Mouse (Mus musculus): ENCODE measurements around the gene Sh3kbp1. TPM values are rescaled to one million over a fixed set of nuclear protein-coding genes. Genes with fewer than 3 reads are reported as not detected.

Sh3kbp1 gene
- total and polyA plus RNA-seq, 3 experiments: 45.4 to 85.8 (median 48.2) TPM

DNA sequence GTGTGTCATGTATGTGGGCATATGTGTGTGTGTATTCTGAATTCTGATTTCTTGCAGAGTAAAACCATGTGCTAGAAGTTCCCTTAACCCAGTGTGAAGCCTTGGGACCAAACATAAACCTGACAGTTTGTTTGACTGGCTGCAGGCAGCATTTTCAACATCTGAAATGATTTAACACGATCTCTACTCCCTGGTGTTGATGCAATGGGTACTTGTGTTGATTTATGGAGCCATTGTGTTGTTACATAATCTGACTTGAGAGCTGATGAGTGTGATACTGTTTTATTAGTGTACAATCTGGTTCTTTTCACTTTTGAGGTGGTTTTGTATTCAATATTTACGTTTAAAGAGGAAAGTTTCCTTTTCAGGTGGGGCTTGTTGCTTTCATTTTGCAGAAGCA, 204.1 kb downstream of the Sh3kbp1 start:
- in situ Hi-C loops (cut with MboI; ENCODE audit: low pct_ligation_motif_present, low pct_unique_long_range_greater_than_20kb, low sequenced_read_pairs): no loop called here
- TF ChIP-seq MYC (IDR thresholded peaks at IDR 0.05; ENCODE audit: low read depth, low read length): no peak
- TF ChIP-seq HCFC1 (IDR thresholded peaks at IDR 0.05; ENCODE audit: low read depth, low read length): no peak
- no peak for TF ChIP-seq IRF4 (IDR thresholded peaks at IDR 0.05; ENCODE audit: low read depth, low read length)
- no peak for TF ChIP-seq UBTF (IDR thresholded peaks at IDR 0.05; ENCODE audit: low read depth, low read length)
- no peak for TF ChIP-seq RCOR1 (conservative IDR thresholded peaks at IDR 0.05; ENCODE audit: low read depth, low read length)
- TF ChIP-seq POLR2AphosphoS2 (IDR thresholded peaks at IDR 0.05; ENCODE audit: low read depth, low read length): no peak
- TF ChIP-seq ZC3H11A (IDR thresholded peaks at IDR 0.05; ENCODE audit: low read depth, low read length): no peak
- no peak for TF ChIP-seq POLR2A (IDR thresholded peaks at IDR 0.05; ENCODE audit: low read depth, low read length)
- TF ChIP-seq CHD2 (IDR thresholded peaks at IDR 0.05; ENCODE audit: low read length): no peak
- TF ChIP-seq USF2 (conservative IDR thresholded peaks at IDR 0.05; ENCODE audit: low read depth, low read length): no peak
- dilution Hi-C loops (cut with MboI; ENCODE audit: extremely low pct_ligation_motif_present, extremely low pct_unique_long_range_greater_than_20kb, low sequenced_read_pairs): no loop called here
- H3K36me3 ChIP-seq (replicated peaks in 1 of 2; ENCODE audit: control insufficient read depth in 1 of 2, insufficient read depth in 1 of 2, low read length in 1 of 2): peaks cover 0 to 12% of the 10 kb centered on the region in 2 experiments
- no peaks in the 10 kb centered on the region for H3K27me3 ChIP-seq (replicated peaks)
- H3K4me2 ChIP-seq (ENCODE audit: insufficient read depth, low read depth, poor library complexity, severe bottlenecking): no peak overlapping the region
- H3K79me2 ChIP-seq (replicated peaks; ENCODE audit: control insufficient read depth, extremely low read depth, insufficient read depth, poor library complexity, severe bottlenecking): no peaks in the 10 kb centered on the region
- H3K4me1 ChIP-seq (ENCODE audit: control insufficient read depth in 1 of 2, insufficient read depth in 2 of 2): peaks cover 0 to 12% of the 10 kb centered on the region in 2 experiments; a peak in 2 of 4 replicates
- no peak overlapping the region for H3K9ac ChIP-seq (ENCODE audit: insufficient read depth, low read depth)
- DNase-seq (ENCODE audit: extremely low read depth): no peak
- no peak overlapping the region for H3K4me3 ChIP-seq (replicated peaks in 1 of 3; ENCODE audit: low read depth in 2 of 3, low read length in 2 of 3, poor library complexity in 1 of 3)
- no peak overlapping the region for H3K27ac ChIP-seq (ENCODE audit: insufficient read depth, low read depth)
- no peaks in the 10 kb centered on the region for H3K9me3 ChIP-seq (replicated peaks; ENCODE audit: low read length)

DNA sequence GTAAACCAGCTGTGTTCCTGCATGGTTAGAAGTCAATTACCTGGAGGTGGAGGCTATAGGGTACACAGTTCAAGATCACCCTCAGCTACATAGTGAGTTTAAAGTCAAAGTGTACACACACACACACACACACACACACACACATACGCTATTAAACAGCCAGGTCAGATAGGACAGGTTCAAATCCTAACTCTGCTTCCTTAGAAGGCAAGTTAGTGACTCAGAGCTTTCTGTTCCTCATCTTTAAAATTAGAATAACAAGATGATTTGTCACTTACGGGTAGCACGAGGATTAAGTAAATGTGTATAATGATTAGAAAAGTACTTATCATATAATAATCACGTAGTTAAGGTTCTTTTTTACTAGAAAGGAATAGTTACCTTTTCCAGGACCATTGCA, 208.2 kb downstream of the Sh3kbp1 start:
- no peaks in the 10 kb centered on the region; the same call in 1 of the 2 replicates for H3K79me2 ChIP-seq (replicated peaks; ENCODE audit: control insufficient read depth, extremely low read depth, insufficient read depth, poor library complexity, severe bottlenecking)
- DNase-seq (ENCODE audit: extremely low read depth): peak; percentile 9
- peaks cover 0 to 2% of the 10 kb centered on the region in 2 experiments for H3K36me3 ChIP-seq (replicated peaks in 1 of 2; ENCODE audit: control insufficient read depth in 1 of 2, insufficient read depth in 1 of 2, low read length in 1 of 2)
- dilution Hi-C loops (cut with MboI; ENCODE audit: extremely low pct_ligation_motif_present, extremely low pct_unique_long_range_greater_than_20kb, low sequenced_read_pairs) (no loop called here), in situ Hi-C loops (cut with MboI; ENCODE audit: low pct_ligation_motif_present, low pct_unique_long_range_greater_than_20kb, low sequenced_read_pairs) (no loop called here)
- no peak overlapping the region for H3K4me3 ChIP-seq (replicated peaks in 1 of 3; ENCODE audit: low read depth in 2 of 3, low read length in 2 of 3, poor library complexity in 1 of 3)
- no peaks in the 10 kb centered on the region for H3K9me3 ChIP-seq (replicated peaks; ENCODE audit: low read length)
- H3K4me2 ChIP-seq (ENCODE audit: insufficient read depth, low read depth, poor library complexity, severe bottlenecking): no peak overlapping the region
- no peak overlapping the region for H3K9ac ChIP-seq (ENCODE audit: insufficient read depth, low read depth)
- TF ChIP-seq ZNF384 (IDR thresholded peaks at IDR 0.05; ENCODE audit: low read depth, low read length) (no peak), NELFE (IDR thresholded peaks at IDR 0.05; ENCODE audit: low read depth, low read length) (no peak), TBP (conservative IDR thresholded peaks at IDR 0.05; ENCODE audit: low read depth, low read length) (no peak), UBTF (IDR thresholded peaks at IDR 0.05; ENCODE audit: low read depth, low read length) (no peak), BHLHE40 (IDR thresholded peaks at IDR 0.05; ENCODE audit: low read depth, low read length) (no peak), RAD21 (IDR thresholded peaks at IDR 0.05; ENCODE audit: low read depth, low read length) (no peak), MXI1 (IDR thresholded peaks at IDR 0.05; ENCODE audit: low read depth, low read length) (no peak), SMC3 (IDR thresholded peaks at IDR 0.05; ENCODE audit: low read depth, low read length) (no peak), TCF12 (IDR thresholded peaks at IDR 0.05; ENCODE audit: low read depth, low read length) (no peak), JUND (conservative IDR thresholded peaks at IDR 0.05; ENCODE audit: low read depth, low read length) (no peak), IRF4 (IDR thresholded peaks at IDR 0.05; ENCODE audit: low read depth, low read length) (no peak), USF2 (conservative IDR thresholded peaks at IDR 0.05; ENCODE audit: low read depth, low read length) (no peak), MEF2A (IDR thresholded peaks at IDR 0.05; ENCODE audit: borderline replicate concordance, low read depth, low read length) (no peak), E2F4 (IDR thresholded peaks at IDR 0.05; ENCODE audit: insufficient replicate concordance, low read depth, low read length) (no peak), NRF1 (IDR thresholded peaks at IDR 0.05; ENCODE audit: low read depth, low read length) (no peak)
- H3K27ac ChIP-seq (ENCODE audit: insufficient read depth, low read depth): no peak overlapping the region
- H3K27me3 ChIP-seq (replicated peaks): no peaks in the 10 kb centered on the region
- peaks cover 2 to 20% of the 10 kb centered on the region in 2 experiments; a peak in 3 of 4 replicates for H3K4me1 ChIP-seq (ENCODE audit: control insufficient read depth in 1 of 2, insufficient read depth in 2 of 2)
